Mouse (Mus musculus) bone marrow macrophage, adult 2 months (primary cell): ENCODE measurements at regions not wholly inside any gene's neighbourhood (a gene's known extent, or its start where the extent isn't known, plus 50 kb on each side); places are given as distances from the start of the nearest gene placed in this dataset.

Source experiments
- CTCF ChIP-seq: IDR thresholded peaks from 2 replicates; pipeline ENCODE4 v1.5.1; 2012; ENCODE audit warnings: low read depth, mild to moderate bottlenecking, low read length, moderate library complexity
- POLR2A ChIP-seq: IDR thresholded peaks from 2 replicates; pipeline ENCODE4 v1.6.1; 2012; ENCODE audit warnings: mild to moderate bottlenecking, low read depth, low read length, borderline replicate concordance

DNA sequence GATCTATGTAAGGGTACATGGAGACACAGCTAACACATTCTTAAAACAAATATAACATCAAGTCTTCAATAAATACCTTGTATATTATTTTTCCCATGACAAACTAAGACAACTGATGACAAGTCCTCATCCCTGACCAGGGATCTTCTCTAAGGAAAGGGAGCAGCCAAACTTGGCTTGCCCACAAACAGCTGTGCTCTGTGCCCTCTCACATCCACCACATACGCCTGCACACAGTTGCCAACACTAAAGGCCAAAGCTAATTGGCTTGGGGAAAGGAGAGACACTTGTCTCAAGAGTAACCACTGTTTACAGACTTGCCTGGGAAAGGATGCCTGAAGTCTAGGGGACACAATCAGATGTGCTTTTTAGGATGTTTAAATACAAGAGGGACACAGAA lies 241.3 kb upstream of the Marcks start:
- TF ChIP-seq CTCF (no peak), POLR2A (no peak)
